Mouse (Mus musculus) CH12.LX (cell line): ENCODE measurements around the gene Cacna2d2. TPM values are rescaled to one million over a fixed set of nuclear protein-coding genes. Genes with fewer than 3 reads are reported as not detected.
A peak's percentile ranks its signal among the peaks of the same experiment; 100 is the strongest.

ENCODE experiments used
- DNase-seq: peaks from one replicate; pipeline ENCODE4 v3.0.0-alpha.2; 2013; ENCODE audit errors: extremely low read depth
- H3K27ac ChIP-seq: 2 replicates; pipeline ENCODE4 v1.5.1; 2012; ENCODE audit warnings: low read depth, mild to moderate bottlenecking, control low read depth, moderate library complexity; ENCODE audit not compliant: insufficient read depth
- H3K27me3 ChIP-seq: replicated peaks from 2 replicates; pipeline ENCODE3; 2012; ENCODE audit warnings: inconsistent platforms
- H3K36me3 ChIP-seq, 2 experiments: replicated peaks in 1 of 2; 2 replicates each; pipeline versions ENCODE3 to v1.6.1; 2012; ENCODE audit warnings: inconsistent platforms in 1 of 2, low read length in 1 of 2, mild to moderate bottlenecking in 1 of 2, mixed read lengths in 1 of 2, moderate library complexity in 1 of 2; ENCODE audit not compliant: control insufficient read depth in 1 of 2, insufficient read depth in 1 of 2
- H3K4me1 ChIP-seq, 2 experiments: 2 replicates each; pipeline ENCODE4 v1.6.1; 2012; ENCODE audit warnings: inconsistent platforms in 1 of 2, moderate library complexity in 1 of 2; ENCODE audit not compliant: insufficient read depth in 2 of 2, control insufficient read depth in 1 of 2
- H3K4me2 ChIP-seq: 2 replicates; pipeline ENCODE4 v1.6.1; 2012; ENCODE audit warnings: low read depth, mild to moderate bottlenecking, control low read depth; ENCODE audit not compliant: poor library complexity, insufficient read depth, severe bottlenecking
- H3K4me3 ChIP-seq, 3 experiments: fragments of 150-350 bp in 1 of 3; sonication (generic) in 1 of 3; replicated peaks in 1 of 3; 2 replicates each; pipeline versions ENCODE3 to v1.5.1; 2011 to 2012; ENCODE audit warnings: low read depth in 2 of 3, low read length in 2 of 3, mild to moderate bottlenecking in 2 of 3, moderate library complexity in 2 of 3, control low read depth in 1 of 3, improper control_type of control experiment in 1 of 3, inconsistent platforms in 1 of 3, mixed read lengths in 1 of 3; ENCODE audit not compliant: poor library complexity in 1 of 3
- H3K79me2 ChIP-seq: replicated peaks from 2 replicates; pipeline ENCODE4 v1.6.1; 2012; ENCODE audit warnings: mild to moderate bottlenecking, moderate library complexity; ENCODE audit not compliant: control insufficient read depth, poor library complexity, insufficient read depth, severe bottlenecking; ENCODE audit errors: extremely low read depth
- H3K9ac ChIP-seq: 2 replicates; pipeline ENCODE4 v1.6.1; 2012; ENCODE audit warnings: low read depth, mild to moderate bottlenecking, control low read depth, moderate library complexity; ENCODE audit not compliant: insufficient read depth
- H3K9me3 ChIP-seq: replicated peaks from 2 replicates; pipeline ENCODE3; 2012; ENCODE audit warnings: low read length, inconsistent platforms, mixed read lengths
- CHD2 ChIP-seq: IDR thresholded peaks from 2 replicates; pipeline ENCODE4 v1.6.1; 2011; ENCODE audit warnings: low read length, improper control_type of control experiment
- CTCF ChIP-seq, 2 experiments: IDR thresholded peaks in 1 of 2; conservative IDR thresholded peaks in 1 of 2; 2 replicates each; pipeline ENCODE4 v1.5.1; 2011 to 2012; ENCODE audit warnings: low read depth in 2 of 2, low read length in 2 of 2, improper control_type of control experiment in 1 of 2, inconsistent platforms in 1 of 2, mild to moderate bottlenecking in 1 of 2, moderate library complexity in 1 of 2
- GABPA ChIP-seq: IDR thresholded peaks from 2 replicates; pipeline ENCODE4 v1.6.1; 2012; ENCODE audit warnings: low read depth, low read length, improper control_type of control experiment, inconsistent platforms; ENCODE audit not compliant: insufficient replicate concordance
- IRF4 ChIP-seq: IDR thresholded peaks from 2 replicates; pipeline ENCODE4 v1.6.1; 2014; ENCODE audit warnings: low read depth, mild to moderate bottlenecking, inconsistent platforms, low read length, improper control_type of control experiment
- KAT2A ChIP-seq: IDR thresholded peaks from 2 replicates; pipeline ENCODE4 v1.6.1; 2012; ENCODE audit warnings: low read length, improper control_type of control experiment, inconsistent platforms; ENCODE audit not compliant: insufficient replicate concordance
- MAX ChIP-seq: IDR thresholded peaks from 2 replicates; pipeline ENCODE4 v1.6.1; 2011; ENCODE audit warnings: low read length, improper control_type of control experiment
- MAZ ChIP-seq: IDR thresholded peaks from 2 replicates; pipeline ENCODE4 v1.6.1; 2012; ENCODE audit warnings: low read depth, mild to moderate bottlenecking, inconsistent platforms, low read length, improper control_type of control experiment, moderate library complexity
- MYC ChIP-seq: IDR thresholded peaks from 2 replicates; pipeline ENCODE4 v1.6.1; 2011; ENCODE audit warnings: low read depth, mild to moderate bottlenecking, improper control_type of control experiment, low read length
- NRF1 ChIP-seq: IDR thresholded peaks from 2 replicates; pipeline ENCODE4 v1.6.1; 2014; ENCODE audit warnings: low read depth, mild to moderate bottlenecking, inconsistent platforms, low read length, improper control_type of control experiment, moderate library complexity
- POLR2AphosphoS2 ChIP-seq: IDR thresholded peaks from 2 replicates; pipeline ENCODE4 v1.6.1; 2011; ENCODE audit warnings: low read depth, low read length, improper control_type of control experiment
- RAD21 ChIP-seq: IDR thresholded peaks from 2 replicates; pipeline ENCODE4 v1.6.1; 2011; ENCODE audit warnings: low read depth, mild to moderate bottlenecking, low read length, improper control_type of control experiment, moderate library complexity
- SMC3 ChIP-seq: IDR thresholded peaks from 2 replicates; pipeline ENCODE4 v1.6.1; 2011; ENCODE audit warnings: low read depth, low read length, improper control_type of control experiment
- TCF12 ChIP-seq: IDR thresholded peaks from 2 replicates; pipeline ENCODE4 v1.6.1; 2014; ENCODE audit warnings: low read depth, mild to moderate bottlenecking, inconsistent platforms, low read length, improper control_type of control experiment
- UBTF ChIP-seq: IDR thresholded peaks from 2 replicates; pipeline ENCODE4 v1.6.1; 2012; ENCODE audit warnings: low read depth, mild to moderate bottlenecking, inconsistent platforms, low read length, improper control_type of control experiment, moderate library complexity
- ZNF384 ChIP-seq: IDR thresholded peaks from 2 replicates; pipeline ENCODE4 v1.6.1; 2012; ENCODE audit warnings: low read depth, low read length, improper control_type of control experiment, inconsistent platforms
- dilution Hi-C: fragments of 300-500 bp; cut with MboI; formaldehyde crosslinking; loops from 2 replicates; pipeline ENCODE4 v1.14.3; 2020; ENCODE audit warnings: low sequenced_read_pairs; ENCODE audit not compliant: extremely low pct_unique_long_range_greater_than_20kb, extremely low pct_ligation_motif_present
- in situ Hi-C: fragments of 300-500 bp; cut with MboI; formaldehyde crosslinking; loops from 3 replicates; pipeline ENCODE4 v1.14.3; 2019; ENCODE audit warnings: low sequenced_read_pairs, low pct_ligation_motif_present, low pct_unique_long_range_greater_than_20kb, mixed read lengths
- polyA plus RNA-seq: library from polyadenylated mRNA; unstranded; fragments of >175 nt; gene quantifications from 2 replicates; pipeline ENCODE4 v1.2.1, GENCODE M21; 2012; ENCODE audit warnings: low read depth; ENCODE audit not compliant: insufficient read length
- total RNA-seq, 2 experiments: library from RNA; depleted of rRNA; stranded (reverse); fragments of 300-350 nt in 1 of 2; fragments of >200 nt in 1 of 2; gene quantifications; 2 replicates each; pipeline ENCODE4 v1.2.3; 2012 to 2014

Cacna2d2 gene
- total and polyA plus RNA-seq, 3 experiments = 0.04 TPM; not detected in 2

DNA sequence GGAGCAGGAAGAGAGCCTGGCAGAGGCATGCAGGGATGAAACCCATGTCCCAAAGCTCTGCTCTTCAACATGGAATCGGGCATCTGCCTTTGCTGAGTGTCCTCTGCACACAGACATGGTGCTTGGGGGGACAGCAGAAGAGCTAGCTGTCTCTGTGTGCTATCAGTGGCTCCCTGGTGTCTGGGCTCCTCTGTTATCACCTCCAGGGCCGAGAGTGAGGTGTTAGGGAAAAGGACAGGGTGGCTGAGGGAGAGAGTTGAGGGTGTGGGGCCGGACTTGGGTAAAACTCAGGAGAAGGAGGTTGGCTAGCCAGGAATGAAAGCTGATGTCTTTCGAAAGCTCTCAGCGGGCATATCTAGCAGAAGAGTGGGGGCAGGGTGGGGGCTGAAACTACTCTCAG lies 63.5 kb downstream of the Cacna2d2 start:
- H3K9ac ChIP-seq = no peak overlapping the region
- peaks cover 0 to 3% of the 10 kb centered on the region in 2 experiments; a peak in 2 of 4 replicates for H3K4me1 ChIP-seq
- TF ChIP-seq CTCF (conservative IDR thresholded peaks at IDR 0.05 in 1 of 2, IDR thresholded peaks at IDR 0.05 in 1 of 2; ENCODE audit: low read depth in 2 of 2, low read length in 2 of 2) = no peak
- TF ChIP-seq TCF12 = no peak
- TF ChIP-seq KAT2A = no peak
- no peak for TF ChIP-seq POLR2AphosphoS2
- TF ChIP-seq GABPA = no peak
- no peak for TF ChIP-seq CHD2
- TF ChIP-seq ZNF384 = no peak
- TF ChIP-seq UBTF = no peak
- no peak for TF ChIP-seq IRF4
- TF ChIP-seq MAX = no peak
- TF ChIP-seq NRF1 = no peak
- no peak for TF ChIP-seq MAZ
- H3K9me3 ChIP-seq = no peaks in the 10 kb centered on the region
- H3K36me3 ChIP-seq = no peaks in the 10 kb centered on the region
- H3K27me3 ChIP-seq = peaks cover 95% of the 10 kb centered on the region
- no peak for DNase-seq
- no peak overlapping the region for H3K27ac ChIP-seq
- H3K4me2 ChIP-seq = no peak overlapping the region
- dilution Hi-C loops = no loop called here
- in situ Hi-C loops = no loop called here
- H3K4me3 ChIP-seq = no peak overlapping the region
- H3K79me2 ChIP-seq = no peaks in the 10 kb centered on the region

DNA sequence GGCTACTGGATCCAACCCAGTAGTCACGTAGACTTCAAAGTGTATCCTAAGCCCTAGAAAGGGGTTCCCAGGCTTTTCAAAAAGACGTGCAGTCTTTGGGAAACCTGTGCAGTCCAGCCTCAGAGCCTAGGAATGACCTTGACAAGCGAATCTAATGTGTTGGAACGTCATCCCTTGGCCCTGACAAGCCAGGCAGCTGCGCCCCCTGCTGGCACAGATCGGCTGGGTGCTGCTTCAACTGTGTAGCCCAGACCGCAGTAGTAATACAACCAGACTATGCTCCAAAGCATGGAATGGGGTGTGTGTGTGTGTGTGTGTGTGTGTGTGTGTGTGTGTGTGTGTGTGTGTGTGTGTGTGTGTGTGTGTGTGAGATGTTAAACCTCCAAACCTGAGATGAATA lies 64.1 kb downstream of the Cacna2d2 start:
- H3K9me3 ChIP-seq = no peaks in the 10 kb centered on the region
- no peak overlapping the region for H3K9ac ChIP-seq
- dilution Hi-C loops = no loop called here
- no peak overlapping the region for H3K27ac ChIP-seq
- peak; percentile 56 for TF ChIP-seq RAD21
- no peak for TF ChIP-seq ZNF384
- TF ChIP-seq SMC3 = peak; percentile 76
- TF ChIP-seq MYC = no peak
- peak; percentile 22 to 80; a peak in 2 of 4 replicates for TF ChIP-seq CTCF (conservative IDR thresholded peaks at IDR 0.05 in 1 of 2, IDR thresholded peaks at IDR 0.05 in 1 of 2; ENCODE audit: low read depth in 2 of 2, low read length in 2 of 2)
- TF ChIP-seq IRF4 = no peak
- H3K4me3 ChIP-seq = no peak overlapping the region
- H3K4me1 ChIP-seq = peaks cover 0 to 3% of the 10 kb centered on the region in 2 experiments; a peak in 2 of 4 replicates
- DNase-seq = peak; percentile 55
- H3K27me3 ChIP-seq = peaks cover 95% of the 10 kb centered on the region
- no peak overlapping the region for H3K4me2 ChIP-seq
- H3K36me3 ChIP-seq = no peaks in the 10 kb centered on the region
- no peaks in the 10 kb centered on the region for H3K79me2 ChIP-seq
- in situ Hi-C loops = no loop called here
